Mouse (Mus musculus) ovary, postnatal 14 days (tissue): ENCODE measurements around the gene Map4k3.
A peak's percentile ranks its signal among the peaks of the same experiment; 100 is the strongest.
"Not testable (repeated sequence)": the region's sequence is repeated elsewhere in the genome, so short reads cannot be mapped to it uniquely, and the experiment has no call there.

Source experiments
- DNase-seq: peaks from one replicate; pipeline ENCODE4 v3.0.0; 2022; ENCODE audit warnings: low spot score

Gene Map4k3

GRCm38 (mm10) chr17:80563762-80564610, 164.3 kb downstream of the Map4k3 start:
- not testable (repeated sequence) for DNase-seq

DNA sequence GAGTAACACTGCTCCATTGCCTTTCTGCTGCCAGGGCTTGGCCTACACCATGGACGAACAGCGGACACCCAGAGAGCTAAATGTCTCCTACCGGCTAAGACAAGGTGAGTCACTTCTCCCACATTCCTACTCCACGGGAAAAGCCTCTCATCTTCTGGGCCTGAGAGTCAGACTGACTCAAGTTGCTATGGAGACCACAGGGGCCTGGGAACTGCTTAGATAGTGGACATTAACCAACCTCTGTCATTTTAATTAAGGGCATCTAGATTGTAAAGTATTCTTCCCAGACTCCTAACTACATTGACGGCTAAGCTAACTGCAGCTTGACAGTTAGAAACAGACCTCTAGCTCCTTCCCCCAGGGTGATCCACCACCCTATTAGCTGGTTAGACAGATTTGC, 165.5 kb downstream of the Map4k3 start:
- DNase-seq, result no peak

GRCm38 (mm10) chr17:80560669-80561401, 167.4 kb downstream of the Map4k3 start:
- DNase-seq, result peak; percentile 59

DNA sequence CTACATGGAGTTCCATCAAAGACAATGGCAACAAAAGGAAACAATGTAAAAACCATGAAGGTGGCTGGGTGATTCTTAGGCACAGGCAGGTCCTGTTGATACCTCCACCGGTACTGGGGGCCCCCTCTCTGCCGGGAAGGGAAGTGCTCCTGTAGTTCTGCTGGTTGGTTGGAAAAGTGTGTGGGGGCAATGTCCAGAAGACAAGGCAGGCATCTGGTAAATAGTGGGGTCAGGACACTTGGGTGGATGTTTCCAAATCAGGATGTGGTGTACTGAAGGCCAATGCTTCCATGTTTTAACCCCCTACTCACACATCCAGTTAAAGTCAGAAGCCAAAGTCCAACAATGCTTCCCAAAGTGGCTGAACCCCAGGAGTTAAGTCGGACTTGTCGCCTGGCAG, 168.5 kb downstream of the Map4k3 start:
- no peak for DNase-seq

DNA sequence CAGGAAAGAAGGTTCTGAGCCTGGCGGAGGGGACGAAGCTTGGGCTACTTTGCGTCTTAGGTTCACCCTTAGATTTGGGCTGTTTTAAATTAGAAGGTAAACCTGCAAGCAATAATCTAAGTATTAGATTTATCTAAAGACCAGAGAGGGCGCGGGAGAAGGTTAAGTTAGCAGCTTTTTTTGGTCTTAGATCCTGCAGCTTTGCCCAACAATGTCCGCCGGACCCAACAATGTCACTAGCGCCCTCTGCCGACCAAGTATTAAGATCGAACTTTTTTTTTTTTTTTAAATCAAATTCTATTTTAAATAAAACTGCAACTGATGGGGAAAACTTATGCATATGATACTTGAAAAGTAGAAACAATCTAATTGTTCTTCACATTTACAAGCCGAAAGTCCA, 169.2 kb downstream of the Map4k3 start:
- DNase-seq, result no peak

- no peak for DNase-seq
Measured at GRCm38 (mm10) chr17:80558583-80558982, 169.7 kb downstream of the Map4k3 start.

DNA sequence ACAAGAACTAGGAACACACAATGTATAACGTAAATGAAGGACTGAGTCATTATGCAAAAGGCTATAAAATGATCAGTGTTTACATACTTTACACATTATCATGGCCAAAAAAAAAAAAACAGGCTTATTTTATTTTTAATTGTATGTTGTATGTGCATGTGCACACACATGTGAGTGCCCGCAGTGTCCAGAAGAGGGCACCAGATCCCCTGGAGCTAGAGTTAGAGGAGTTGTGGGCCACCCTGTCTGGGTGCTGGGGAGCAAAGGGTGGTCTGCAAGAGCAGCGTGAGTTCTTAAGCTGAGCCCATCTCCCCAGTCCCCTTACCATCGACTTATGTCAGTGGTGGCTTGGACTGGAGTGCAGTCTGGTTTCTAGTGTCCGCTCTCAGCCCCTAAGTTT, 170.8 kb downstream of the Map4k3 start:
- no peak for DNase-seq

- peak; percentile 71 for DNase-seq
Measured at GRCm38 (mm10) chr17:80553318-80554270, 174.7 kb downstream of the Map4k3 start.

GRCm38 (mm10) chr17:80552653-80553052, 175.6 kb downstream of the Map4k3 start:
- no peak for DNase-seq

- DNase-seq, result no peak
Measured at GRCm38 (mm10) chr17:80550981-80551380, 177.3 kb downstream of the Map4k3 start.

DNA sequence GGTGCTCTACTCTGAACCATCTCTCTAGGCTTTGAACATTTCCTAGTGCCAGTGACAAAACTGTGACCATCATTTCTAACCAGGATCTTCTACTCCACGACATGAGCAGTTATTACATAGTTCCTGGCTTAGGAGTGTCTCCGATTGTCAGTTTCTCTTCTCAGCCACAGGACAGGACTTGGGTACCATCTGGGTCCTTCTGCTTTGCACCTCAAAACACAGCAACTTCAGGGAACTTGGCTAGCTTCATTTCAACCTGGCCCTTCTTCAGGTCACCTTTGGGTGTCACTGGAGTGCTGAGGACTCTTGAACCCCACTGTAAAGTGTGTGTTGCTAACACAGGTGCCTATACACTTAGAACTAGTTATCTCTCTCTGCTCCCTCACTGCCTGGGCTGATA, 181.4 kb downstream of the Map4k3 start:
- no peak for DNase-seq

GRCm38 (mm10) chr17:80546227-80546626, 182.1 kb downstream of the Map4k3 start:
- DNase-seq, result no peak

DNA sequence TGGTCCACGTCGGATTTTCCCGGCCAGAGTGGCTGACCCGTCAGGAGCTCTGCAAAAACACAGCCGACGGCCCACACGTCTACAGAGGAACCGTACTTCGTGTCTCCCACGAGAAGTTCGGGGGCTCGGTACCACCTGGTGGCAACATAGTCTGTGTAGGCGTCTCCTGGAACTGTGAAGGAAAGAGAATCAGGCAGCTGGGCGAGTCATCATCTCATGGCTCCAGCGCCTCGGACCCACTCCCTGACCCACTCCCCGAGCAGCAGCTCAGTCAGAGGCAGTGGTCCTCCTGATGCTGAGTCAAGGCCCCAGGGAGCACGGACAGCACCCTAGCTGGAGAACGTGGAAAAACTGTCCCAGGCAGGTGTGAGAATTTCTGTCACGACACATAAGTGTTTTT, 184.6 kb downstream of the Map4k3 start:
- no peak for DNase-seq

GRCm38 (mm10) chr17:80537136-80537535, 191.1 kb downstream of the Map4k3 start:
- no peak for DNase-seq

- DNase-seq, result no peak
Measured at GRCm38 (mm10) chr17:80535633-80536032, 192.7 kb downstream of the Map4k3 start.

DNA sequence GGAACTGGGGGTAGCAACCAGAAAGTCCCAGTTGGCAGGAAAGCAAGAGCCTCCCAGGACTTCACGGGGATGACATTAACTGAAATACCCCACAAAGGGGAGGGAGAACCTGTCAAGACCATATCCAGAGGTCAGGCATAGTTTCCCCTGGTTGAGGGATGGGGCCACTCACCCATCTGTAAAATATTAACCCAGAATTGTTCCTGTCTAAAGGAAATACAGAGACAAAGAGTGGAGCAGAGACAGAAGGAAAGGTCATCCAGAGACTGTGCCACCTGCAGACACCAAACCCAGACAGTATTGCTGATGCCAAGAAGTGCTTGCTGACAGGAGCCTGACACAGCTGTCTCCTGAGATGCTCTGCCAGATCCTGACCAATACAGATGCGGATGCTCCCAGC, 196.9 kb downstream of the Map4k3 start:
- not testable (repeated sequence) for DNase-seq
